In genomic region chr6:127766041-127766604, GRCm38 (mm10) we compare ENCODE assay signal across 9 mouse cellular contexts. TPM values are rescaled to one million over a fixed set of nuclear protein-coding genes. Genes with fewer than 3 reads are reported as not detected.
DNase-seq lines count a peak whose midpoint lies in the region; ATAC-seq lines count a peak whose summit lies in the region.
"Had no signal": no experiment of that assay in that cellular context is flagged by ENCODE, and none has a peak within 500 bp of the region (broad histone marks: within the 10 kb centered on the region; RNA-seq: fewer than 3 reads in every experiment).

No protein-coding gene starts in this region.

- no peak overlapping the region for H3K9ac ChIP-seq in kidney, embryonic 16.5 days (replicated peaks; ENCODE audit: low read length)
- H3K9ac ChIP-seq in forebrain, embryonic 11.5 days (ENCODE audit: low read length) = no peak overlapping the region
- H3K9ac ChIP-seq: lung, embryonic 15.5 days had no signal

- H3K4me3 ChIP-seq in kidney, embryonic 16.5 days (ENCODE audit: low read length) = no peak overlapping the region
- peak overlapping the region; percentile 59; the same call in 1 of the 2 replicates for H3K4me3 ChIP-seq in forebrain, embryonic 11.5 days (ENCODE audit: low read depth, low read length)
- H3K4me3 ChIP-seq: lung, embryonic 15.5 days had no signal

- no peak overlapping the region for H3K27ac ChIP-seq in kidney, embryonic 16.5 days (ENCODE audit: low read length)
- H3K27ac ChIP-seq in forebrain, embryonic 11.5 days (ENCODE audit: low read depth, low read length) = no peak overlapping the region
- H3K27ac ChIP-seq: lung, embryonic 15.5 days had no signal

- H3K4me2 ChIP-seq in kidney, embryonic 16.5 days (replicated peaks; ENCODE audit: low read depth, low read length) = peak overlapping the region; percentile 31; the same call in 1 of the 2 replicates
- peak overlapping the region; percentile 97 for H3K4me2 ChIP-seq in forebrain, embryonic 11.5 days (ENCODE audit: low read depth, low read length, severe bottlenecking)

- H3K4me1 ChIP-seq in kidney, embryonic 16.5 days (ENCODE audit: insufficient read depth, low read length) = peaks cover 28% of the 10 kb centered on the region
- H3K4me1 ChIP-seq in forebrain, embryonic 11.5 days (replicated peaks; ENCODE audit: control insufficient read depth, insufficient read depth, low read length) = peaks cover 21% of the 10 kb centered on the region; the same call in 1 of the 2 replicates

- intact Hi-C loops in left cerebral cortex, postnatal 4 days (cut with DNase I) = loop anchor here (5.0 to 10.0 kb wide), 3 partner anchors 119 to 151 kb away; partner anchors contain the start of gene Tspan11

- no peak for DNase-seq in kidney, postnatal 25 days
- no peak for DNase-seq in forebrain, embryonic 11.5 days (ENCODE audit: low spot score)
- peak; percentile 47 for DNase-seq in left cerebral cortex, postnatal 4 days
- peak; percentile 26 for DNase-seq in right cerebral cortex, postnatal 4 days
- no peak for DNase-seq in urinary bladder, adult 18-20 months (ENCODE audit: low spot score in 2 of 2)
- no peak for DNase-seq in kidney, adult 9 months
- no peak for DNase-seq in adrenal gland, postnatal 10 days

- no peak for ATAC-seq in kidney, embryonic 16.5 days (ENCODE audit: low FRiP score, low TSS enrichment)
- no peak for ATAC-seq in forebrain, embryonic 11.5 days (replicated peaks; ENCODE audit: low FRiP score)

- no peaks in the 10 kb centered on the region for H3K36me3 ChIP-seq in kidney, embryonic 16.5 days (ENCODE audit: insufficient read depth, low read length)
- H3K36me3 ChIP-seq in forebrain, embryonic 11.5 days (ENCODE audit: control insufficient read depth, insufficient read depth, low read length) = no peaks in the 10 kb centered on the region
- H3K36me3 ChIP-seq: lung, embryonic 15.5 days had no signal

- peaks cover 70% of the 10 kb centered on the region for H3K27me3 ChIP-seq in kidney, embryonic 16.5 days (ENCODE audit: insufficient read depth, low read length)
- H3K27me3 ChIP-seq in forebrain, embryonic 11.5 days (ENCODE audit: control insufficient read depth, insufficient read depth, low read length) = peaks cover 41% of the 10 kb centered on the region

- 10% methylated on average over 8 of the region's 11 CpGs for WGBS in kidney, embryonic 16.5 days
- 20% methylated on average over 9 of the region's 11 CpGs for WGBS in forebrain, embryonic 11.5 days

- H3K9me3 ChIP-seq in kidney, embryonic 16.5 days (ENCODE audit: low read length) = no peaks in the 10 kb centered on the region
- no peaks in the 10 kb centered on the region for H3K9me3 ChIP-seq in forebrain, embryonic 11.5 days (ENCODE audit: control insufficient read depth, low read length)
- H3K9me3 ChIP-seq: lung, embryonic 15.5 days had no signal

RNA-seq across cellular contexts. Expression of gene Prmt8, which starts 3.1 kb away (rescaled TPM):
- 0.10 TPM in 1 of 2 replicates, not detected in the other for polyA plus RNA-seq in kidney, embryonic 16.5 days (2015; fragmentation: Nextera tagmentation; extraction: Ambion mirVana)
- polyA plus RNA-seq in forebrain, embryonic 11.5 days (2014; fragmentation: Nextera tagmentation; extraction: Ambion mirVana) = 11.1 and 11.8 TPM in 2 replicates
- total RNA-seq in left cerebral cortex, postnatal 4 days (2021) = 10 to 100 TPM; 59.6 to 63.5 TPM
- total RNA-seq in adrenal gland, postnatal 10 days (2021) = under 1 TPM; 0.12 to 0.15 TPM
- polyA plus RNA-seq: lung, embryonic 15.5 days had no signal

Comparison
In these comparisons a context has a peak if more than half of its experiments do, and no peak if none do; other contexts are left out.
1. DNase-seq: peak in left cerebral cortex, postnatal 4 days (single experiment) and right cerebral cortex, postnatal 4 days (single experiment); none in kidney, postnatal 25 days (0 of 2), forebrain, embryonic 11.5 days (single experiment), urinary bladder, adult 18-20 months (0 of 2), kidney, adult 9 months (single experiment) and adrenal gland, postnatal 10 days (single experiment).
2. RNA of gene Prmt8, which starts 3.1 kb away (total RNA-seq): 59.6 to 63.5 TPM in left cerebral cortex, postnatal 4 days; 0.12 to 0.15 TPM in adrenal gland, postnatal 10 days; every median in the first group is over 10 times any median in the second.